Mouse (Mus musculus) cortical plate, adult 2 months (tissue): ENCODE data around the gene Olfr403.

Source experiments
- CTCF ChIP-seq: fragments of 200-500 bp; IDR thresholded peaks from 2 replicates; pipeline ENCODE4 v1.5.1; 2011; ENCODE audit warnings: mild to moderate bottlenecking, control low read depth, low read length; ENCODE audit not compliant: insufficient read depth; ENCODE audit errors: extremely low read depth
- POLR2A ChIP-seq: fragments of 200-500 bp; IDR thresholded peaks from 2 replicates; pipeline ENCODE4 v1.6.1; 2011; ENCODE audit warnings: mild to moderate bottlenecking, low read length, control low read depth; ENCODE audit not compliant: insufficient read depth; ENCODE audit errors: extremely low read depth

DNA sequence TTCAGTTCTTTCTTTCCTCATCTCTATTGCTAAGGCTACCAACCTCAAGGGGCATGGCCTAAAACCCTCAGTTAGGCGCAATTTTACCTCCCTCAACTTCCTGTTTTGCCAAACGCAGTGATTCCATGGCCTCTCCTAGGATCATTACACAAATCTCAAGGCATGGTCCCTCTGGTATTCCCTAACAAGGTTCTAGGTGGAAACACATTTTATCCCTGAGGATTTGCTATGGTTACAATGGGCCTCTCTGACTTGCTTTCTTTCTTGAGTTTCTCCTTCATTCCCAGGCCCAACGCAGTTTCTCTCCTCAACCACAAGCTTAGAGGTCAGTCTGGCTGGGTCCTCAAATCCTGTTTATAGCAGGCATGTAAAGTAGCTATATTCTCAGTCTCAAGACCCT lies 32.8 kb upstream of the Olfr403 start, which contains the start of gene Olfr402:
- TF ChIP-seq POLR2A (no peak), CTCF (no peak)
